Mouse (Mus musculus): Measurements from ENCODE around the gene Mt1. TPM values are rescaled to one million over a fixed set of nuclear protein-coding genes. Genes with fewer than 3 reads are reported as not detected.

Mt1 gene
- polyA plus RNA-seq, 2 experiments: 3,236 to 5,334 TPM

DNA sequence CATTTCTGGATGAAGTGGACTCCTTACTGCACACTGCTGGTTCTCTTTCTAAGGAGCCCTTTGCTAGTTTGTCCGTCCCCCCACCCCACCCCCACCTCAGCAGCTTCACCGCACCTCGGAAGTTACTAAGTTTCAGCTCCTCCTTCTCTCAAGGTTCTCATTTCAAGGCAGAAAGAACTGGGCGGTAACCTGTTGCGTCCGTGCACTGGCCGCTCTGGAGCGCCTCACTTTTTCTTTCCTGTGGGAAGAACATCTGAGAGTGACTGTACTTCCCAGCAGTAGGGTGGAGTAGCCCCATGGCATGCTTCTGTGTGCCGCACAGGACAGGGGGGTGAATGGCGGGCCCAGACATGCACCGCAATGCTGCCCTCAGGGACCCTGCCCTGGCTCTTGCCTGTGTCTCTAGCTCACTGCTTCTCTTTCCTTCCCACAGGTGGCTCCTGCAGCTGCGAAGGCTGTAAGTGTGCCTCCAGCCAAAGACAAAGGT is 5.5 kb downstream of the Mt1 start:
- Histone ChIP-seq H3K4me1 (replicated peaks; ENCODE audit: control insufficient read depth in 2 of 2, insufficient read depth in 2 of 2, low read length in 1 of 2) (peaks cover 53 to 63% of the 10 kb centered on the region in 2 experiments), H3K27me3 (ENCODE audit: control insufficient read depth, insufficient read depth, low read length) (no peaks in the 10 kb centered on the region; the same call in 1 of the 2 replicates), H3K36me3 (replicated peaks; ENCODE audit: control insufficient read depth, insufficient read depth, low read depth) (no peaks in the 10 kb centered on the region; the same call in 1 of the 2 replicates), H3K9ac (replicated peaks) (peak overlapping the region; percentile 5; the same call in 1 of the 2 replicates), H3K9me3 (ENCODE audit: control insufficient read depth, low read length) (no peaks in the 10 kb centered on the region), H3K27ac (peak overlapping the region; percentile 95), H3K4me3 (ENCODE audit: insufficient read depth in 1 of 2, low read depth in 2 of 2, low read length in 2 of 2) (no peak overlapping the region), H3K4me2 (ENCODE audit: low read depth) (peak overlapping the region; percentile 88)
- TF ChIP-seq CTCF (IDR thresholded peaks at IDR 0.05; ENCODE audit: low read depth) (no peak), EP300 (IDR thresholded peaks at IDR 0.05; ENCODE audit: low read depth) (no peak)
- ATAC-seq (ENCODE audit: insufficient read depth) (no peak), DNase-seq (ENCODE audit: low read depth in 3 of 3, low spot score in 3 of 3) (no peak)
- 43% methylated on average over 12 of the region's 12 CpGs for WGBS (ENCODE audit: insufficient replicate concordance)

DNA sequence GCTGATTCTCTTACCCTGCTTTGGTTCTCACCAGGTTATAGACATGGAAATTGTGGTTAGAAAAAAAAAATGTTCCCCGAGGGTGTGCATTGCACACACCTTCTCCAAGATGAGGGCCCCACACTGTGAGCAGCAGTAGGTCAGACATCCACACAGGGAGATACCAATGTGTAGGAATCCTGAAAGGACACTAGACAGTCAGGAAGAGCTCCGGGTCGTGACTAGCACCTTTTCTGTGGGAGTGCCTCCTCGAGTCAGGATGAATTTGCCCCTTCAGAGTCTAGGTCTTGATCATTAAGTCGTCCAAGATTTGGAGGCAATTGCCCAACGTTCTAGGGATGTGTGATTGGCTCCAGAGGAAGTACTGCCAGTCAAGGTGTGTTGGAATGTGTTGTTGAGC is 6.9 kb downstream of the Mt1 start:
- peak overlapping the region; percentile 38 to 44; a peak in 2 of 4 replicates for H3K4me3 ChIP-seq (ENCODE audit: insufficient read depth in 1 of 2, low read depth in 2 of 2, low read length in 2 of 2)
- no peaks in the 10 kb centered on the region for H3K36me3 ChIP-seq (replicated peaks; ENCODE audit: control insufficient read depth, insufficient read depth, low read depth)
- peak overlapping the region; percentile 80 for H3K4me2 ChIP-seq (ENCODE audit: low read depth)
- TF ChIP-seq CTCF (IDR thresholded peaks at IDR 0.05; ENCODE audit: low read depth) (no peak), EP300 (IDR thresholded peaks at IDR 0.05; ENCODE audit: low read depth) (no peak)
- H3K9ac ChIP-seq (replicated peaks): peak overlapping the region; percentile 75
- peaks cover 64 to 70% of the 10 kb centered on the region in 2 experiments for H3K4me1 ChIP-seq (replicated peaks; ENCODE audit: control insufficient read depth in 2 of 2, insufficient read depth in 2 of 2, low read length in 1 of 2)
- no peak for DNase-seq (ENCODE audit: low read depth in 3 of 3, low spot score in 3 of 3)
- WGBS (ENCODE audit: insufficient replicate concordance): 47% methylated on average over 6 of the region's 6 CpGs
- H3K9me3 ChIP-seq (ENCODE audit: control insufficient read depth, low read length): no peaks in the 10 kb centered on the region
- ATAC-seq (ENCODE audit: insufficient read depth): no peak
- peak overlapping the region; percentile 97 for H3K27ac ChIP-seq
- no peaks in the 10 kb centered on the region; the same call in 1 of the 2 replicates for H3K27me3 ChIP-seq (ENCODE audit: control insufficient read depth, insufficient read depth, low read length)

DNA sequence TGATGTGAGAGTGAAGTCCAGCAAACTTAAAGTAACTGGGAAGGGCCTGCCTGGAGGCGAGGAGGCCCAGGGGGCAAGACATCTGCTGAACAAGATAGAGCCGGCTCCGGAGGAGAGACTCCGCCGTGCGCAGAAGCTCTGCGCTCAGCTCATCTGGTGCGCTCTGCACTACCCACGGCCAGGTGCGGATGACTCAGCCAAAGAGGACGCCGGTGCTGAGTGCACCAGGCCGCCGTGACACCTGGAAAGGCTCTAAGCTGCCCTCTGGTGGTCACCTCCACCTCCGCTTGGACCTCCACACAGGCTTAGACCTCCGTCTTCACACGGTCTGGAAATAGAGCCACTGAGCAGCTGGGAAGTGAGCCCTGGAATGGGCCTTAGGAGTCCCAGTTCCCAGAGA is 7.7 kb downstream of the Mt1 start:
- TF ChIP-seq EP300 (IDR thresholded peaks at IDR 0.05; ENCODE audit: low read depth) (peak; percentile 82), CTCF (IDR thresholded peaks at IDR 0.05; ENCODE audit: low read depth) (peak; percentile 97)
- WGBS (ENCODE audit: insufficient replicate concordance): 1% methylated on average over 17 of the region's 17 CpGs
- Histone ChIP-seq H3K4me1 (replicated peaks; ENCODE audit: control insufficient read depth in 2 of 2, insufficient read depth in 2 of 2, low read length in 1 of 2) (peaks cover 68 to 75% of the 10 kb centered on the region in 2 experiments), H3K36me3 (replicated peaks; ENCODE audit: control insufficient read depth, insufficient read depth, low read depth) (no peaks in the 10 kb centered on the region), H3K4me3 (ENCODE audit: insufficient read depth in 1 of 2, low read depth in 2 of 2, low read length in 2 of 2) (peak overlapping the region; percentile 44), H3K27me3 (ENCODE audit: control insufficient read depth, insufficient read depth, low read length) (no peaks in the 10 kb centered on the region; the same call in 1 of the 2 replicates), H3K4me2 (ENCODE audit: low read depth) (peak overlapping the region; percentile 80), H3K9ac (replicated peaks) (peak overlapping the region; percentile 75), H3K9me3 (ENCODE audit: control insufficient read depth, low read length) (no peaks in the 10 kb centered on the region), H3K27ac (peak overlapping the region; percentile 97)
- DNase-seq (ENCODE audit: low read depth in 3 of 3, low spot score in 3 of 3): peak; percentile 79 to 93 (median 80)
- ATAC-seq (ENCODE audit: insufficient read depth): peak; percentile 84

DNA sequence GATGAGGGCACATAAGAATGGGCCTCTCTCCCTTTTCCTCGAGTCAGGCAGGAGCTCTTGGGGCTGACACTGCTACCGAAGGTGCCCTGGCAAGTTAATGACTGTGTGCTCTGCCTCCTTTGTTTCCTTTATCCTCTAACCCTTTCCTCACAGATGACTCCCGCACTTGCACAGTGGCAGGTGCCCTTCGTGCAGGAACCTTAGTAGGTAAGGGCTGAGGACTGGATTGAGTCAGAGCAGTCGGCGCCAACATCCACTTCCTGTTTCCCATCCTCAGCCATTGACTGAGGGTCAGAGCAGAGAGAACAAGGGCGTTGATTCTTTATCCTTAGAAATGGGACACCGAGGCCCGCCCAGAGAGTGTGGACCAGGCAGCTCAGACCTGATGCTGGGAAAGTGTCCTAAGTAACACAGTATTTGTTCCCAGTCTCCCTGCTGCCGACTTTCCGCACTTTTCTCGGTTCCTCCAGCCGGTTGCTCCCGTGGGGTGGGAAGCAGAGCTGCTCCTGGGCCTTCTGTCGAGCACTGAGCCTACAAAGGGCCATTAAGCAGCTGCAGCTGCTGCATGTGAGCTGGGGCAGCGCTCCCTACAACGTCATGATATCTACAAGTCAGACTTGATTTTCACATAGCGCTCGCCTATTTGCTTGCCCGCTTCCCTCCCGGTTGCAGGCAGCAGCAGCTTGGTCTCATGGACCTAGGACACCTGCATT is 8.6 kb downstream of the Mt1 start:
- Histone ChIP-seq H3K4me2 (ENCODE audit: low read depth) (peak overlapping the region; percentile 80), H3K27me3 (ENCODE audit: control insufficient read depth, insufficient read depth, low read length) (no peaks in the 10 kb centered on the region; the same call in 1 of the 2 replicates), H3K9me3 (ENCODE audit: control insufficient read depth, low read length) (no peaks in the 10 kb centered on the region), H3K4me1 (replicated peaks; ENCODE audit: control insufficient read depth in 2 of 2, insufficient read depth in 2 of 2, low read length in 1 of 2) (peaks cover 64 to 69% of the 10 kb centered on the region in 2 experiments), H3K27ac (peak overlapping the region; percentile 97), H3K9ac (replicated peaks) (peak overlapping the region; percentile 75), H3K4me3 (ENCODE audit: insufficient read depth in 1 of 2, low read depth in 2 of 2, low read length in 2 of 2) (peak overlapping the region in 1 of 2 experiments; percentile 44; a peak in 2 of 4 replicates), H3K36me3 (replicated peaks; ENCODE audit: control insufficient read depth, insufficient read depth, low read depth) (no peaks in the 10 kb centered on the region)
- 39% methylated on average over 21 of the region's 21 CpGs for WGBS (ENCODE audit: insufficient replicate concordance)
- DNase-seq (ENCODE audit: low read depth in 3 of 3, low spot score in 3 of 3): no peak
- no peak for ATAC-seq (ENCODE audit: insufficient read depth)
- TF ChIP-seq CTCF (IDR thresholded peaks at IDR 0.05; ENCODE audit: low read depth): no peak
- no peak for TF ChIP-seq EP300 (IDR thresholded peaks at IDR 0.05; ENCODE audit: low read depth)

Measured in liver, embryonic 14.5 days (tissue).